Mouse (Mus musculus): ENCODE measurements around the gene Cpn1. TPM values are rescaled to one million over a fixed set of nuclear protein-coding genes. Genes with fewer than 3 reads are reported as not detected.
A peak's percentile ranks its signal among the peaks of the same experiment; 100 is the strongest.

Cpn1 gene
- polyA plus RNA-seq, 1 experiment, result 0.14 TPM

DNA sequence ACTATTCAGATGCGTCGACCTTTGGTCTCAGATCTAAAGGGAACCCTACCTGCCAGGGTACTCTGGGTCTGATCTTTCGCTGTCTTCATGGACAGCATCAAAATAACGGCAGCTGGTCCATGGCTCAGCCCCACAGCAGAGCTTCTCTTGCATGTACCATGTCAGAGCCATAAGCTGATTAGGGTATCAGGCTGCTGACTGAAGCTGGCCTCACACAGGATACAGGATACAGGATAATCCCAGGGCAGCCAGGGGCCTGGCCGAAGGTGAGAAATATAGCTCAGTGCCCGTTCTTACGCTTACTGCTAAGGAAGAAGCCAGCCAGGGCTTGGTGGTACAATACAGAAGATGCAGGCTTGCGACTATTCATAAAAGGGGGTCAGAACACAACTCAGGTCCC lies 41.8 kb downstream of the Cpn1 start:
- no peak for DNase-seq (ENCODE audit: extremely low spot score in 1 of 2, low spot score in 1 of 2)

DNA sequence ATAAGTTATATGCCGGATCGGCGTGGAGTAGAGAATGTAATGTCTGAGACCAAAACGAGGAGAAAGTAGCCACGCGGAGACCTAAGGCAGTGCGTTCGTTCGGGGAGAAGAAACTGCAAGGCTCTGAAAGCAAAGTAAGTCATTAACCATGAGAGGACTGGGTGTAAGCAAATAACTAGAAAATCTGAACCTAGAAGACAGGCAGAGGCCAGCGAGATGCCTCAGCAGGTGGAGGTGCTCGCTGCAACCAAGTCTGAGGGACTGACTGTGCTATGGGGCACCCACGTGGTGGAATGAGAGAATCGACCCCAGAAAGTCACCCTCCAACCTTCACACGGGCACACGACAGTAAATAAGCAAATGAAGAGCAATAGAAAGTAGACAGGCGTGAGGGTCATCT lies 43.3 kb downstream of the Cpn1 start:
- no peak for DNase-seq (ENCODE audit: extremely low spot score in 1 of 2, low spot score in 1 of 2)

DNA sequence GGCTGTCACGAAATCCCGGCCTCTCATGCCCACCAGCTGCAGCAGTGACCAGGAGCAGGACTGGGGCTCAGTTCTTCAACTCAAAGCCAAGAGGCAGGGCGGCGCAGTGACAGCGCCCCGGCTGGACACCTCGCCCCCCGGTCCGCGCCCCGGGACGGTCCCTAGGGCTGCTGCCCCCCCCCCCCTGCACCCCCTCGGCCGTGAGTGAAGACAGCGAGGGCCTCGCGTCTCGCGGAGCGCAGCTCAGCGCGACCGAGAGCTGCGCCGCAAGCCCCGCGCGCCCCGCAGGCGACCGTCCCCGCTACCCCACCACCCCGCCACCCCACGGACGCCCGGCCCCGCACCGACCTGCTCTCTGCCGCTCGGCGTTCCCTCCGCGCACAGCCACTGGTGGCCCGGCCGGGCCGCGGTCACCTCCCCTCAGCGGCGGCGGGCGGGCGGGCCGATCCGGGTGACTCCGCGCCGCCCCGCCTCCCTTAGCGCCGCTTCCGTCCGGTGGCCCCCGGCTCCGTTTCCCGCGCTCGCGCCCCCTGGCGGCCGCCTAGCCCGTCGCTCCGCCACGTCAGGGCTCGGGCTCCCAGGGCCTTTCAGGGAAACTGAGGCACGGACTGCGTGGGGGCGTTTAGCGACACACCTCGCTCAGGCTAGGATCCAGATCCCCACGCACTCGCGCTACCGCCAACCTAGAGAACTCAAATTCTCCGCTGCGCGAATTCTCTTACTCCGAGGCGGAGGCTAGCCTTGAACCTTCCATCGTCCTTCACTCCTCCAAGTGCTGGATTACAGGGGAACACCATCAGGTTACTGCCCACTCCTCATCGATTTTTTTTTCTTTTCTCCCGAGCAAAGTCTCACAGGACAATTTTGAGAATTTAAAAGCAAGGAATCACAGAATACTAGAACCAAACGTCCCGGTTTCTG lies 46.3 kb downstream of the Cpn1 start, which contains the start of gene Dnmbp:
Dnmbp (minus strand) TSS at position 423 of the 921 bp plus-strand sequence.
- DNase-seq (ENCODE audit: extremely low spot score in 1 of 2, low spot score in 1 of 2), result peak in 1 of 2 experiments; percentile 76

DNA sequence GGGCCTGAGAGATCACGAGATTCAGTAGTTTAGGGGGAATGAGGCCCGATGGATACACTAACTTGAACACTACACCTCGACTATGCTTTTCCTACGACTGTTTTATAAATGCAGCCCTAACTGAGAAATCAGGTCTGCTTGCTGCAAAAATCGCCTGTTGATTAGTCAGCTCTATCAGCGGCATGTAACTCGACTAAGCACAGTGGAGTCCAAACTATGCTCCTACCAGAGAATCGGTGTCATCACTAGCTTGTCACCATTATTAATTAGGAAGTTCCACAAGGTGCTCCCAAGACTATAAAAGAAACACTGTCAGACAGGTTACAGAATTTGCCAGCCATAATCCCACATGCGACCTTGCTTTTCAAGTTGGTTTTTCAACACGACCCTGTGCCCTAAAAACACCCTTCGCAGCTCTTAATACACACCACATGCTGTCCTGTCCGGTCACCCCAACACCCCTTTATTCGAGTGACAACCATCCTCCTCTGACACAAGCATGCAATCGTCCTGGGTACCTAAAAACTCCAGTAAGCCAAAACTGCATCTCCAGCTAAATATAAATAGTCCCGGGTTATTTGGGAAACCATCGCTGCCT lies 47.1 kb downstream of the Cpn1 start:
- no peak for DNase-seq (ENCODE audit: extremely low spot score in 1 of 2, low spot score in 1 of 2)

DNA sequence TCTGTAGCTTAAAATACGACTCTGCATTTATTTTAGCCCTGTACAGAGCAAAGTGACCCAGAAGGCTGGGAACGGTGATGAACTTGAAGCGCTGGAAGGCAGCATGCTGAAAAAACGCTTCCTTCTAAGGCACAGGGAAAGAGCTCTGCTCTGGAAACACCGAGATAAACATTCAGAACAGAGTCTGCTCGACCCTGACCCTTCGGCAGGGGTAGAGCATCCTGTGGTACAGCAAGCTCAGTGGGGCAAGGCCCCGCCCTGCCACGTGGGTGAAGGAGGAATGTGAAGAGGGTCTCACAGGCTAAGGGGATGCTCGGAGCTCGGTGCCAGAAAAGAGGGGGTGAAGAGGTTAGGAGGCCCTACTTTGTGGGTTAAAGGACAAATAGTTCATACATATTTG lies 48.0 kb downstream of the Cpn1 start:
- no peak for DNase-seq (ENCODE audit: extremely low spot score in 1 of 2, low spot score in 1 of 2)

DNA sequence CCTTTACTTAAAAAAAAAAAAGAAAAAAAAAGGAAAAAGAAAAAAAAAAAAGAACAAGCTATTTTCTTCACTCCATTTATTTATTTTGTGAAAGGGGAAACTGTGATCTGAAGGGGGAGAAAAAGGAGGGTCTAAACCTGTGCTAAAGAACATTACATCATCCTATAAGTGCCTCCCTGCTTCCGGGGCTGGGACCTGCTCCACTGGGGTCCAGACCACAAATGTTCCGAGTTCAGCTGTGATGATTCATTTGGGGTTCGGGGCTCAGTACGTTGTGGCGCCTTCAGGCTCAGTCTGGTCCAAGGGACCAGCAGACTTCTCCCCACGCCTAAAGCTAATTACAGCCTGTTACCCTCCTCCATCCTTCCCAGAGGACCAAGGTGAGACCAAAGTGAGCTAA lies 55.4 kb downstream of the Cpn1 start:
- DNase-seq (ENCODE audit: extremely low spot score in 1 of 2, low spot score in 1 of 2), result no peak

DNA sequence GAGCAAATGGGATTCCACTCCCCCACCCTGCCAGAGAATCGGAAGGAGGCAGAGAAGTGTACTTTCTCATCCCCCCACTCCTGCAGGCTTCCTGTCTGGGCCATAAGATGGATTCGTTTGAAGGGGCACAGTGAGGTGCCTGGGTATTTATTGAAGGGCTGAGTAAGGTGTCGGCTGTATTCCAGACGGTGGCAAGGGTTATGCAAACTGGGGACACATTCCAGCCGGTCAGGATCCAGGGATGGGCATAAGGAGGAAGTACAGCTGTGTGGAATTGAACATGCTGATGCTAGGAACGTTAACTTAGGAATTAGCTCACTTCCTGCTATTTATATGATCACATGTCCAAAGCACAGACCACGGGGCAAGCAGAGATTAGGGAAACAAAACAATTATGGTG lies 56.0 kb downstream of the Cpn1 start:
- DNase-seq (ENCODE audit: extremely low spot score in 1 of 2, low spot score in 1 of 2), result no peak

DNA sequence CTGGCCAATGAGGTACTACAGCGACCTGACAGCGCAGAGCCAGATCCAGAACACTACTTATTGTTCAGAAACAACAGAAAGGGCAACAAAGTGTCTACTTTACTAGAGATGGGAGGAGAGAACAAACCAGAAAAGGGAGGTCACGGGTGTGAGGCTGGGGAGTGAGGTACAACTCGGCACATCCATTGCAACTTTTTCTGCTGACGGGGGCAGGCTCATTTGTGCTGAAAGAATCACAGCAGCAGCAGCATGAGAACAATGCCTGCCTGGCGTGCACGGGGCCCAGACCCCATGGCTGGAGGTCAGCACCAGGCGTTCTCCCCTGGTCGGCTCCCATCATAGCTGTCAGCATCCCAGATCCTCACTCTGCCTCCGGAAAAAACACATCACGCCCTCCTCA lies 56.5 kb downstream of the Cpn1 start:
- no peak for DNase-seq (ENCODE audit: extremely low spot score in 1 of 2, low spot score in 1 of 2)

DNA sequence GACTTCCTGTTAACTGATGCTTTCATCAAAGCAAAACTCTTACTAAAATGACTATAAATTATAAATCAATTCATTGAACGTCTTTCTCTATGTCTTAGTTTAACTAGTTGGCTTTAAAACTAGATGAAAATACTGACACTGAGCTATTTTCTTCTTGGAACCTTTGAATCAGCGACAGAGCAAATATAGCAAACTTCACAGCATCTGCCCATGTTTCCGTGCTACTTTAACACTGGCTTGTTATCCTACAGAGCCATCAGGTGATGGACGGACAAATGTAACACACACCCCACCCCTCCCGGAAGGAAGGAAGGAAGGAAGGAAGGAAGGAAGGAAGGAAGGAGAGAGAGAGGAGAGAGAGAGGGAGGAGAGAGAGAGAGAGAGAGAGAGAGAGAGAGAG lies 58.4 kb downstream of the Cpn1 start:
- no peak for DNase-seq (ENCODE audit: extremely low spot score in 1 of 2, low spot score in 1 of 2)

DNA sequence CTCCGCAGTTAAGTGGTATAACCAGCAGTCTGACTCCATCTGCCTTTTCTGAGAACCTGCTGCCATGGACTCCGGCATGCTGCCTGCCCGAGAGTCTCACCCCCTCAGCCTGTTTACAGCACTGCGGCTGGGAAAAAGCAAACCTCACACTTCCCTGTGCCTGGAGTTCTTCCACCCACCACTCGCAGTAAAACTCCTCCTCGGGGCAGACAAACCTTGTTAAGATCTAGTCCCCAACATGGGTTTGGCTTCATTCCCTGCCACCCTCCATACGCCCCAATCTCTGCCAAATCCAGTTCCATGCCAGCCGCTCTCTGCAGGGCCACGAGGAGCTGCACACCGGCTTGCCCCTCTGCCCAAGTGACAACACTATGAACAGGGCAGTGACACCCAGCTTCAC lies 59.3 kb downstream of the Cpn1 start:
- peak; percentile 29 to 71 for DNase-seq (ENCODE audit: extremely low spot score in 1 of 2, low spot score in 1 of 2)

DNA sequence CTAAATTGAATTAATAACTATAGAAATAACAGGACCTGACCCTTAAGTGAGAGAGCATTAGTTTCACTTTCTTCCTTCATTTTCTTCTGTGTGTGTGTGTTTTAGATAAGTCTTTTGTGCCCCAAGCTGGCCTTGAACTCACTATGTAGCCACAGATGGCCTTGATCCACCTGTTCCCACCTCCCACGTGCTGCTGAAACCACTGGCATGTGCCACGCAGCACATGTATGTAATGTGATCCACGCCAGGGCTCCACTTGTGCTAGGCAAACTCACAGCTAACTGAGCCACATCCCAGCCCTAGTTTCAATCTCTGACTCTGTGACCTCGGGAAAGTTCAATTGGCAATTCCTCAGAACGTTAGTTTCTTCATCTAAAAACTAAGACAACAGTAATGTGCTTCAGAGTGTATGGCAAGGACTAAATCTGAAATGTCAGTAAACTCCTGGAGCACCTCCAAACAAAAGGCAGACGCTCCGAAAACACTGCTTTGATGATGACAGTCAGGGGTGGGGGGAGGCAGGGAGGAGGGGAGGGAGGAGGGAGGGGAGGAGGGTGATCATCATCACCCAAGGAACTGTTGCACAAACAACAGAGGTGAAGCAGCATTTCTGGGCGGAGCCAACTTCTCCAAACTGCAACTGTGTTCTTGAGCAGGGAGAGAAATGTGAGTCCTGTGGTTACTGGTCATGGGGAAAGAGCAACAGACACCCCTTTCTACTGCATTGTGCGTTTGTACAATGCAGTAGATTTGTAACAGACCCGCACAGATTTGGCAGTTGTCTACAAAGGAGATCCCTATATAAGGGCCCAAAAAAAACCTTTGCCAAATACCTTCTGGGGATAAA lies 60.0 kb downstream of the Cpn1 start:
- no peak for DNase-seq (ENCODE audit: extremely low spot score in 1 of 2, low spot score in 1 of 2)

DNA sequence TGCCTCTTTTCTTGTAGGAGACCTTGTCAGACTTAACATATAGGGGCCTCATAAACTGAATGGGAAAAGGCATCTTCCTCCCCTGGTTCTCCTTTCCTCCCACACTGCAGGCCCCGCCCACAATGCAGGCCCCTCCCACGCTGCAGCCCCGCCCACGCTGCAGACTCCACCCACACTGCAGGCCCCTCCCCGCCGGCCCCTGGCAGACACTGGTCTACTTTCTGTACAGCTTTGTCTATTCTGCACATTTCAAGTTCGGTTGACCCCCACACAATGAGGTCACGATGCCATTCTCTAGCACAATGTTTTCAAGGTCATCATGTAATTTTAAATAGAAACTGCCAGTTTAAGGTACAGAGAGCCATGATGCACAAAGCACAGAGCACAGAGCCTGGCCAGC lies 62.0 kb downstream of the Cpn1 start:
- no peak for DNase-seq (ENCODE audit: extremely low spot score in 1 of 2, low spot score in 1 of 2)

DNA sequence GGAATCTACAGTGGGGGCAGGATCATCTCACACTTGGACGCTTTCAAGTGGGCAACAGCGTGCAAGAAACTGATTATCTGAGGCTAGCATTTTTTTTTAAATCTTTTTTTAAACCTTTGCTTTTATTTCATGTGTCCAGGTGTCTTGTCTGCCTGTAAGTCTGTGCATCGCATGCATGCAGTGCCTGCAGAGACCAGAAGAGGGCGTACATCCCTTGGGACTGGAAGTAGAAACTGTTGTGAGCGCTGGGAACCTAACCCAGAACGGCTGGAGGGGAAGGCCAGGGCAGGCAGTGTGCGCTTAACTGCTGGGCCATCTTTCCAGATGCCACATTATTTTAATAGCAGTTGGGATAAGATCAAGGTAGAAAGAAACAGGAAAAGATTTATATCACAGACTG lies 63.4 kb downstream of the Cpn1 start:
- no peak for DNase-seq (ENCODE audit: extremely low spot score in 1 of 2, low spot score in 1 of 2)

DNA sequence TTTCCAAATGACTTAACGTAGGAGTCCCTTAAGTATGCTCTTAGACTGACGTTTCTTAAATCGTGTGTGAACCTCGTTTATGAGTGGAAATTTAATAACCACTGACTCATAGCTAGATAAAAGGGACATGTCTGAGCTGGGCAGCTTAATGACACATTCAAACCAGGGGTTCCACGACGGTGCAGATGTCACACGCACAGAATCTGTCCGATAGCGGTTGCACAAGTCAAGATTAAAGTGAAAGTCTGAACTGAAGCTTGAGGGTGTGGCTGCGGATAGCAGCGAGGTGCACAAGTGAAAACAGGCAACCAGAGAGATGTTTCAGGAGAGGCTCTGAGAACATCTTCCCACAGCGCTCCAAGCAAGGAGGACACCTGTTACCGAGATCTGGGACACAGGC lies 64.9 kb downstream of the Cpn1 start:
- DNase-seq (ENCODE audit: extremely low spot score in 1 of 2, low spot score in 1 of 2), result no peak

DNA sequence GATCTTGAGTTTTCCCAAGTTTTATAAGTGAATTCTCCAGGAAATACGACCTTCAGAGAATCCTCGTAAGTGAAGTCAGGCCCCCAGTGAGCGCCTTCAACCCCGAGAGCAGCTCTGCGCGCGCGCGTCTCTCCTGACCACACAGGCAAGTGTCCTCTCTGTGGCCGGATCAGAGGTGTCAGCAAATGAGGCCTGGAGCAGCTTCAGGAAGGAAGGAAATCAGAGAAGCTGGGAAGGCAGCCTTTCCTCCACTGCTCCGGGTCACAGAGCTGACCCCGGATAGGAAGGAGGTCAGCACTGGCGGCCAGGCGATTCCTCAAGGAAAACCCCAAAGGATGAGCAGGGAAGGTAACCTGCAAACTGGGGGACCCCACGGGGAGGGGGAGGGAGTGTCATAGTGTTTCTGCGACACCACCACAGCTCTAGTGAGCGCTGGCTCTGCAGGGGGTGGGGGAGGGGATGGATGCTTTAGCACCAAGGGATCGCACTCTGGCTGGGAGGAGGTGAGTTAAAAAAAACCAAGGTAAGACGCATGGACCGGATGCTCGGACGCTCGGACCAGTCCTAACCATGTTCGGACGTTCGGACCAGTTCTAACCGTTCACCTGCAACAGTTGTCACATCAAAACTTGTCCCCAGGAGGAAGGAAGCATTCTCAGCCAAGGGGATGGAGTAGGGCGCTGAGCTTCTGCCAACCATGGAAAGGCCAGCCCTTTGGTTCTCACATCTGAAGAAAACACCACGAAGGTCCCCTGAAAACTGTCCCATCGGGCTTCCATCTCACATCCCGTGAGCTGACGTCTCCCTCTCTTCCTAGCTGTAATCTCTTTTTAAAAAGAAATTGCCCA lies 65.7 kb downstream of the Cpn1 start:
- DNase-seq (ENCODE audit: extremely low spot score in 1 of 2, low spot score in 1 of 2), result no peak

DNA sequence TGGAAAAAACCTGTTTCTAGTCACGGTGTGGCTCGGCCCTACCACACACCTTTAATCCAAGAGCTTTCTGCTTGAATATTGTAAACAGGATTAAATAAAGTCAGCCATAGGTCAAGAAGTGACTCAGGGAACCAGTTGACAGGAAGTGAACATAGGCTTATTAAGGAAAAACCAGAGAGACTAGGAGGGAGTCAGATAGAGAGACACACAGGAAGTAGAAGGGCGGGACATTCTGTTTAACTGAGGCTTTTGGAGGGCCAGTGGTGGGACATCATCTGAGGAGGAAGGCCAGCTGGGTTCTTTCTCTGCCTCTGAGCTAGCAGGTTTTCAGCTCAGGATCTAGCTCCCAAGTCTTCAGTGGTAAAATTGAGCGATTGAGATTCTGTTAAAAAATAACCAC lies 66.5 kb downstream of the Cpn1 start:
- no peak for DNase-seq (ENCODE audit: extremely low spot score in 1 of 2, low spot score in 1 of 2)

DNA sequence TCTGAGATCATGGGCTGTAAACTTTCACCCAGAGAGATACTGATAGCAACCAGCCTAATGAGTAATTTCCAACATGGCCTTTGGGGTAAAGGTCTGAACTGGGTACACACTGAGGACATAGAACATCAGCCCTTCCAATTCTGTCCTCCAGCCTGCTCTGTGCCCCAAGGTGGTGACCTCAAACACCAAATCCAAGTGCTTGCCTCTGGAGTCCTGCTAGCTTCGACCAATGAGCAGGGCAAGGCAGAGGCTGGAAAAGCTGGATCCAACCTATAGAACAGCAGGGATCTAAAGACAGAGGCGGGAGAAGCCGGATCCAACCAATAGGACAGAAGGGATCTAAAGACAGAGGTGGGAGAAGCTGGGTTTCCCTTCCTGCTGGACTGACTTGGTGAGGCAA lies 67.5 kb downstream of the Cpn1 start:
- no peak for DNase-seq (ENCODE audit: extremely low spot score in 1 of 2, low spot score in 1 of 2)

DNA sequence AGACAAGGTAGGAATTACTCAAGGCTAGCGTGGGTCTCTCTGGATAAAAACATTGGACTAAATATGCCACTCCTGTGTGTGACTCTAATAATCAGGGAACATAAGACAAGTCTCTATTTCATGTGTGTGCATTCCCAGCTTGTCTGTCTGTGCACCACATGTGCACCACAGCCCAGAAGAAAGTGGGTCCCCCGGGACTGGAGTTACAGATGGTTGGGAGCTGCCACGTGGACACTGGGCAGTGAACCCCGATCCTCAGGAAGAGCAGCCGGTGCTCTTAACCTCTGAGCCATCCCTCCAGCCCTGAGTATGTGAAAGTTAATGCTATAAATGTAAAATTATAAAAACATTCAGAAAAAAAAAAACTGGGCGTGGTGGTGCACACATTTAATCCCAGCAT lies 68.6 kb downstream of the Cpn1 start:
- no peak for DNase-seq (ENCODE audit: extremely low spot score in 1 of 2, low spot score in 1 of 2)

DNA sequence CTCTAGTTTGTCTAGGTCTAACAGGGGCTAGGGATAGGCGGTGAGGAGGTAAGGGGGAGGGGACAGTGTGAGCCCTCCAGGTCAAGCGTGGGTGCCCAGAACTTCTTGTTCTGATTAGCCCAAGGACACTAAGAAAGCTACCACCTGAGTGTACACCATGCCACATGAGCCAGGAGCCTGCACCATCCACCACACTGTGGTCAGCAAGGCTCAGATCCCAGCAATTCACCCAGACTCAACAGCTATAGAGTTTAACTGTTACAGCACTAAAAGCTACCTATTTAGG lies 69.0 kb downstream of the Cpn1 start:
- DNase-seq (ENCODE audit: extremely low spot score in 1 of 2, low spot score in 1 of 2), result no peak

DNA sequence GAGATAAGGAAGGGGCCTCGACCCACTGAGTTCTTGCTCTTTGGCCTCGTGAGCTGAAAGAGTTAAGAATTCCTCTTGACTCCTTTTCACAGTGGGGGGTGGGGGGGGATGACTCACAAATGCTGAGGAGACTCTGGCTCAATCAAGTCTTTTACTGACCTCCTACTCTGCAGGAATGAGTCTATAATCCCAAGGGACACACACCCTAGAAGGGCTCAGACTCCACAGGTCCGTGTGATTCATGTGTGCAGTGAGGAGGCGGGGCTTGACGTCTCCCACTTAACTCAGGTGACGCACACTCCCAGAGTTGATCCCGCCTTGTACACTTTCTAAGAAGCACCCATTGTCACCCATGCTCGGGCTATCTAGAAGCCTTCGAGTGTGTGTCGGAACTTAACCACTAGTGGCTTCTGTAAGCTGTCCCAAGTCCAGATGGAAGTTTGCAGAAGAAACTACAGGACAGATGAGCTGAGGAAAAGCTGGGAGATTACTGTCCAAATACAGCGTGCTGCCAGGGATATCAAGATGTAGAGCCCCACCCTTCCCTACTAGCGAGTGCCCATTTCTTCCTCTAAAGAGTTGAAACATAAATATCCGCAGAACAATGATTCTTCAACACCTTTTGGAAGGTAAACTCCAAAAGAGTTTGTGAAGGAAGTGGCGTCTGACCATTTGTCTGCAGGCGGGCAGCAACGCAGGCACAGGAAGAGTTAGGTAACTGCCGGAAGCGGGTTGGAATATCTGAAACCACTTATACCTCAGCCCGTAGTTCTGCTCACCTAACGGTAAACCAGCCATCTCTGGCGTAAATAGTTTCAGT lies 69.6 kb downstream of the Cpn1 start:
- no peak for DNase-seq (ENCODE audit: extremely low spot score in 1 of 2, low spot score in 1 of 2)
